Mouse (Mus musculus) cerebellum, adult (tissue): Measurements from ENCODE around the gene Vdr.

Source experiments
- ATAC-seq: cut with Nextera tagmentation; 2 replicates; pipeline ENCODE4 v1.9.2; 2017; ENCODE audit warnings: mild to moderate bottlenecking, moderate library complexity, mixed read lengths; ENCODE audit not compliant: insufficient number of reproducible peaks, low FRiP score, low TSS enrichment

The Vdr gene

DNA sequence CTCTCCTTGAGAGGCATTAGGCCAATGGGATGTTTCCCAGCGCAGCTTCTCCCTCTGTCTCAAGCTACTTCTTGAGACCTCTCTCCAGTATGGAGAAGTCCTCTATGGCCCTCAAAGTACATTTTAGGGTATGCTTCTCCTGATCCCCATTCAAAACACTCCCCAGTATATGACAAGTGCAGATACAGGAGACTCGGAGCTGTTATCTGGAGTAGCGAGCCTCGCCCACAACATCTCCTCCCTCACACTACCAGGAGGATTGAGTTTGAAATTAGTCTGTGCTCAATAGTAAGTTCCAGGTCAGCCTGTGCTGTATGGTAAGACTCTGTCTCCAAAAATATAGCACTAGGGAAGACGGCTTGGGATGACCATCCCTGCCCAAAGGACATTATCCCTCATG lies 59.4 kb downstream of the Vdr start:
- no peak for ATAC-seq

DNA sequence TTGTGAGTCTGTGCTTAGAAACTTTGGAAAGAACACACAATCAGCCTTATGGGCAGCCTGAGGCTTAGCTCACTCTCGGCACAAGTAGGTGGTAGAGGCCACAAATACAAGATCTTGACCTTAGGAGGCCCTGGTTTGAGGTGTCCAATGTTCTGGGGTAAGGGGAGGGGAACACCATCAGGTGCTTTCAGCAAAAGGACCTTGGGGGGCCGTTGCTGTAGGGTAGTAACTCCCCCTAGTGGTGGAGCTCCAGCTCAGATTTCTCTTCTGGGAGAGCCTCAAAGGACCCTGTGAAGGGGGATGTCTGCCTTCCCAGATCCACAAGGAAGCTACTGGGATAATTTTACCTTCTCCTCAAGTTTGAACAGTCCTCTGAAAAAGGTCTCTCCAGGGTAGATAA lies 60.0 kb downstream of the Vdr start:
- 0 out of 2 replicates have a peak, but pooled peaks have one; percentile 5 for ATAC-seq

DNA sequence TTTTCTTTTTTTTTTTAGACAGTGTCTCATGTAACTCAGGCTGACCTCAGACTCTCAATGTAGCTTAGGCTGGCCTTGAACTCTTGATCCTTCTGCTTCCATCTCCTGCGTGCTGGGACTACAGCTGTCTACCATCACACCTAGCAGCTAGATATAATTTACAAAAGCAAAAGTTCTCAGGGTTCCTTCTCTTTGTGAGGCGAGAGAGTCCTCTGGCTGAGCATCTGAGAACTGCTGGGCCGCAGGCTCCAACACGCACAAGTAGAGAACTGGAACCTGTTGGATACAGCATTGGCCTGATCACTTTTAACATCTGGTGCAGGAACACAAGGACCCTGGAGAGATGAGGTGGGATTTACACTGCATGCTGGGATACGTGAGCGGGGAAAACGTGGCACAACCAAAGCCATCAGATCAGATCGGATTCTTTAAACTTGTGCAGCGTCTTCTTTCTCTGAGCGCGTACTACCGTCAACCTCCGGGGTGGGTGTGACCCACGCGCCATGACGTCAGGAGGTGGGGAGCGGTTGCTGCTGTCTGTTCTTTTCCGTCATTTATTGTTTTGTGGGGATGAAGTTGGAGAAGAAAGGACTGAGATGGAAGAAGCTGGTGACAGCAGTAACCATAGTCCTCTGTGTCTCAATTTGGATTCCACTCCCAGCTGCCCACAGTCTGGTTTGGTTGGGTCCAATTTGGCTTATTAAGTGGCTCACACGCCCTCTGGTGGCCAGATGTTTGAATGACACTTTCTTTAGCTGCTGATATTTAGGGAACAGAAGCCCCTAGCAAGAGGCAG lies 61.1 kb downstream of the Vdr start:
- peak; percentile 77 for ATAC-seq

DNA sequence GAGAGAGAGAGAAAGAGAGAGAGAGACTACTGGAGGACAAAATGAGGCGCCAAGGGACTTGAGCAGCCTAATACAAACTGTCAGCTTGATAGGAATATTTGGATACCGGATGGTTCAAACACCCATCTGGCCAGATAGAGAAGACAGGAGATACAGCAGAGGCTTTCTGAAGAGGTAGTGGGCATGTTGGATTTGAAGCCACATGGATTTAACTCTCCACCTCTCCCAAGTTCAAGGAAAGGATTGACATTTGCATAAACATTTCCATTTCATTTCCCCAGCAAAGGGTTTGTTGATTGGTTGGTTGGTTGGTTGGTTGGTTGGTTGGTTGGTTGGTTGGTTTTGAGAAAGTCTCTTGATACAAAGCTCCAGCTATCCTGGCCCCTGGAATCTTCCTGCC lies 62.6 kb downstream of the Vdr start:
- ATAC-seq = no peak

DNA sequence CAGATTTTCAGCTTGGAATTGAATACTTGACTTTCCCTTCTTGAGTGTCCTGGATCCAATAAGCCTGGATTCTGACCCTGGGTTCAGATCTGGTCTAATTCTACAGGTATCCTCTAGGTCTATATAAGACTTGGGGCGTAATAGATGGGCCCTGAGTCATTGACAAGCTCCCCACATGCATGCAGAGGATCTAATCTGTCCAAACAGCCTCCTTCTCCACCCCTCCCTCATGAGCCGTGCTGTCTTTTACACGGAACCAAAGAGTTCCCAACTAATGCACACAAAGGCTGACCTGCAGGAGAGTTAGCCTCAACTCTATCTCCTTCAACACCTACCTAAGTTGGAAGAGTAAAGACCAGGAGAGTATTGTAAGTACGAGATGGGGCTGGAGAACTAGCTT lies 63.1 kb downstream of the Vdr start:
- ATAC-seq = no peak

DNA sequence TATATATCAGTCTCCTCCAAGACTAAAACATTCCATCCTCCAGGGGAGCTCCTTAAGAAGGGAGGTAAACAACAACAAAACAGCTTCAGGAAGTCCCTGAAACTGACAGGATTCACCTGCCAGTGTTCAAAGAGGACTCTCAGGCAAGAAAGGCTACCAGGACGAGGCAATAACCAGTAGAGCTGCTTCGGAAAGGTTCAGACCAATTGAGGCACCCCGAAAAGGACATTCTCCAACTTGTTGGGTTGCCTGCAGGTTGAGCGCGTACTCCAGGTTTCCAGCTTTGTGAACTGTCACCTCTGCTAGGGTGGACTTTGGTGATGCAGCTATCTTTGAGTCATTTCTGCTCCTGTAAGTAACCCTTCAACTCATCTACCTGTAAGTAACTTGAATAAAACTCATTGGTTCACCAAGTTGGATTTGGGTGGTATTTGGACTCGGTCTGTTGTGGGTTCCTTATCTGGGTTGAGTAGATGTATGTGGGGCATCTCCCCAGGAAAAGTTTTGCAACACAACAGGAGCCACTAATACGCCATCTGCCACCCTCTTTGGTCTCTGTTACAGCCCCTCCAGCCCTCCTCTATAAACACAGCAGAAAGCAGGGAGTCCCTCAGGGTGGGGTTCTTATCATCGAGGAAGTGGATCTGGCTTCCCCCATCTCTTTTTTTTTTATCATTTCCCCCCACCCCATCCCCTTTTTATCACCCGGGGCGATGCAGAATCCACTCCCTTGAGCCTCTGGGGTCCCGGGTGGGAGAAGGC lies 64.1 kb downstream of the Vdr start:
- no peak for ATAC-seq

DNA sequence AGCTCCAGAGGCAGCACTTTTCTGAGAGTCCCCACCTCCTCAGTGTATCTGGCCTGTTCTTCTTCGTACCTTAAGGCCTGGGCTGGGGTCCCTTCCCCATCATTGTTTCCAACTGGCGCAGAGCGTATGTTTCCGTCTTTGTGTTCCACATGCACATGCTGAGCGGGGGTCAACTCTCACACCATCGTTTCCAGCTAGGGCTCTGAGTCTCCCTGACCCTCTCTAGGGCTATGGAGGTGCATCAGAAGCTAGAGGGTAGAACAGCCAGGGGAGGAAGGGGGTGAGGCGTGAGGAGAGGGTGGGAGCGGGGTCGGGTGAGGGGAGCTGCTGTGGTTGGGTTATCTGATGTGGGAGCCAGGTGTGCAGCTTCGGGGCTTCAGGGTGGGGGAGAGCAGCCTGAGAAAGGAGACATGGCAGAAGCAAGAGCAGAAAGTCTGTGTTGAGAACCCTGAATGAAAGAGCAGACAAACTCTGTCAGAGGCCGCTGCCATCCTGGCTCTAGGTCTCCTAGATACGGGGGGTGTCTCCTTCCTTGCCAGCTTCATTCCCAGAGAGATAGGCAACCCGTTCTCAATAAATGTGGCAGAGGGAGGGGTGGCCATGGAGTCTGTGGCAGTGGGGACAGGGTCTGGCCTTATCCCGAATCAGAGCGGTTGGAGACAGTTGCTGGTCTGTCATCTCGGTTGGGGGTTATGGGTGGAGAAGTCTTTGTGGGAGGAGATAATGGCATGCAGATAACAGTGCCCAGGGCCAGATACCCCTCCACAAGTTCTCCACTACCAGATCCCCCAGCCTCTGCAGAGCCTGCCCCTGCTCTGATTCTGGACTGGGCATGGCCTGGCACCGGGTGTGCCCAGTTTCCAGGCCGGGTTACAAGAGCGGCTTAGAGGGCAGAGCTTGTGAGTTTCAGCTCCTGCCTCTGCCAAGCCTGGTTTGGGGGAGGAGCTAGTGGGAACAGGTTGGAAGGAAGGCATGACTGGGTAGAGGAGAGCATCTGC lies 66.1 kb downstream of the Vdr start, which contains the start of gene Hdac7:
Hdac7 (minus strand) TSS at position 466 of the 998 bp plus-strand sequence.
- ATAC-seq = no peak

DNA sequence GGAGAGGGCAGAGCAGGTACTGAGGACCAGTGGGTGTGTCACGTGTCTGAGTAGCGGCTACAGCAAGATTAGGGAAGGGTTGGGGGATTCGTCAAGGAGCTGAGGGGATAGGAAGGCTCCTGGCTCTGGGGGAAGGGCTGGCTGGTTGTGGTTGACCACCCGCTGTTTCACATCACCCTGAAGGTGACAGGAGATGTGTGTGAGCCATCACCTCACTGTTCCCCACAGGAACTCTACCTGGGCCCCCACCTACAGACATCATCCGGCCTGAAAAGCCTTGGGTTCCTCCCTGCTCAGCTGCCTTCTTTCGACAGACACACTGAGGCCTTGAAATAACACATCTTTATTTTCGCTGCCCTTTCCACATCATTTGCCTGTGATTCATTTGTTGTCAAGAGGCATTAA lies 67.2 kb downstream of the Vdr start:
- no peak for ATAC-seq

DNA sequence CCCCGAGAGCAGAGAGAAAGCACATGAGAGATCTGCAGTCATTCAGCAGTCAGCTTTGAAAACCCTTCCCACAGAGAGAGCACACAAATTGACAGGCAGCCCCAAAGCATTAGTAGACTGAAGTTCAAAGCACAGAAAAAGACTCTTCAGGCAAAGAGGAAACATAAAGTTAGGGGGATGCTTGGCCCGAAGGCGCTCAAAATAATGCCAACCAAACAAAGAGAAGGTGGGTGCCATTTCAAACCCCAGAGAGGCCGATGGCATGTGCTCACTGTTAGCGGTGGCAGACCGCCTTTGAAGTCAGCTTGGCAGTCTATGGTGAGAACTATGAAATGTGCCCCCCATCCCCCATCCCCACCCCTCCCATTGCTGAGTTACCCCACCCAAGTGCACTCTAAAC lies 68.4 kb downstream of the Vdr start:
- ATAC-seq = no peak

DNA sequence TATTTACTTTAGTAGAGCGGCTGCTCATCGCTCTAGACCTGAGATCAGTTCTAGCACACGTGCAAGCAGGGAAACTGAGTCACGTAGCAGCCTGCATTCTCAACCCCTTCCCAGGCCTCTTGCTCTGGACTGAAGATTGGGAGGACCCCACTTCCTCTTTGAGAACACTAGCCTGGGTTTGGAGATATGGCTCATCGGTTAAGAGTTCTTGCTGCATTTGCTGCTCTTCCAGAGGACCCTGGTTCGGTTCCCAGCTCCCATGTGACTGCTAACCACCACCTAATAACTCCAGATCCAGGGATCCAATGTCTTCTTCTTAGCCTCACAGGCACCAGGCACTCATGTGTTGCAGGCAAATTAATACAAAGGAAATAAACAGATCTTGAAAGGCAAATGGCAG lies 69.0 kb downstream of the Vdr start:
- no peak for ATAC-seq

DNA sequence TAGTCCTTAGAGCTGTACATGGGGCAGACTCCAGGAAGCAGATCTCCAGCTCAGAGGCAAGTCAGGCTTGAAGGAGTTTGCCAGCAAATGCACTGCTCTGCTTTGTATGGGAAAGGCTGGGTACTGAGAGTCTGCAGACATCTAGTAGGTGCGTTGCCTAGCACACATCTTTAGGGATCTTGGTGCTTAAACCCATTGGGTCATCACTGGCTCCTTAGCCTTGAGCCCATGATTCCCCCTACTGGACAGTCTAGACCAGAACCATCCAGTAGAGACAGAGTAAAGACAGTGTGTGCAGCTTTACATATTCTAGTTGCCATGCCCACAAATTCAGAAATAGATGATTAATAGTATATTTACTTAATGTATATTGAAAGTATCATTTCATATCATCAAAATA lies 69.6 kb downstream of the Vdr start:
- ATAC-seq = no peak

DNA sequence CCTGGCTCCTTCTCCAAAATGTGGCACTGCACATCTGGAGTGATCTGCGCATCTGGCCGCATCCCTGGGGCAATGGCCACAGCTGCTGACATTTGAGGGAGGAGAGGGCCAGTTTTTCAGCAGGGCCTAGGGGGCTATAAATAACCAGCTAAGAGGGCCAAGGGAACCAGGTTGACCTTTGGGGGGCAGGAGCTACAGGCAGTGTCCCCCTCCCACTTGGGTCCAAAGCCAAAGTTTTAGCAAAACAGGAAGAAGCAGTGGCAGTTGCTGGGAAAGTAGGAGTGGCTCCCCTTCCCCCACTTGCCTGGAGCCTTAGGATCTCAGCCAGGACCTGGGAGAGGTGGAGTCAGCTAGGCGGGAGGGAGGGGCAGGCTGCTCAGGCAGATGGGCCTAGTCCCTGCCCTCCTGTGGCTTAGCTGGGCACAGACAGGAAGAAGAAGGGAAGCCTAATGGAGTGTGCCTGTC lies 70.4 kb downstream of the Vdr start:
- no peak for ATAC-seq

DNA sequence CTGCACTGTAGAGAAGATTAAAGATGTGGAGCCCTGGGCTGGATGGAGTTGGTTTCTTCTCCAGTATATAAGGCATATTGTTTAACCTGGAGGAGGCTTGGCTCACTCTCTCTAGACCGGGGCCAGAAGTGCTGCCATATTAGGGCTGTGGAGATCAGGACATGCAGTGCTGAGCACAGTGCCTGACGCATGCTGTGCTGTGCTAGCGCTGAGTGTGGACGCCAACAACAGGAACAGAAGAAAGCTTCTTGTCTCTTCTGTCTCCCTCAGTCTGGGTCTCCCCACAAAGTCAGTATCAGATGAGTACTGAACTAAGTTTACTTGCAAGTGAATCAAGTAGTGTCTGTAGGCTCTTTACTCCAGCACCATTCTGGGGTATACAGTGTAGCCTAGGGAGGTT lies 71.0 kb downstream of the Vdr start:
- no peak for ATAC-seq

DNA sequence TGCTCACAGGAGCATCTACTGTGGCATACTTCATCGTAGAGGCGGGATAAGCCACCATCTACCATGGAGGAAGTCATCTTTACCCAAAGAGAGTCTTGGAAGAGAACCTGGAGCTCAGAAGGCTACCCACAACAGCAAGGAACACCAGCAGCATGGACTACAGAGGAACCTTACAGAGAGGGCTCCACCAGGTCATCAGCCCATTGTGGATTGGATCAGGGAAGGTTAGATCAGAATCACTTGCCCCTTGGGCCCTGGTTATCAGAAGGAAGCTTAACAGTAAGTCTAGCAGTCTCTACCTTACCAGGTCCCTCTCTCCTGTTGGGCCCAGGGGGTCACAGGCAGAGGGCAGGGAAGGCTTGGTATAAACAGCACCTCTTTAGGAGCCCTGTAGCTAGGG lies 71.4 kb downstream of the Vdr start:
- ATAC-seq = no peak

DNA sequence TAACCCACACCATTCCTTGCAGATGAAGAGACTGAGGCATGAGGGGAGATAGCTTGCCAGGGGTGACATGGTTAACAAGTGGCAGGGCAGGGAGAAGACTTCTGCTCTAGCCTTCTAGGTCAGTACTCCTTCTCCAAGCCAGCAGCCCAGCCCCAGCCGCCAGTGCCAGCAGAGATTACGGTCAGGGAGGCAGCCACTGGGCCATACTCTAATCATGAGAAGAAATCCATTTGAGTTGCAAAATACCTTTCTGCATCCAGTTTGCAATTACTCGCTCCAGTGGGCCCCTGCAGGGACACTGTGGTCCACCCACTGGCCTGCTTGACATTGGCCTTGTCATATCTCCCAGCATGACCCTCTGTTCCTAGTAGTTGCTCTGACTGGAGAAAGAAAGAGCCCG lies 72.0 kb downstream of the Vdr start:
- ATAC-seq = no peak

DNA sequence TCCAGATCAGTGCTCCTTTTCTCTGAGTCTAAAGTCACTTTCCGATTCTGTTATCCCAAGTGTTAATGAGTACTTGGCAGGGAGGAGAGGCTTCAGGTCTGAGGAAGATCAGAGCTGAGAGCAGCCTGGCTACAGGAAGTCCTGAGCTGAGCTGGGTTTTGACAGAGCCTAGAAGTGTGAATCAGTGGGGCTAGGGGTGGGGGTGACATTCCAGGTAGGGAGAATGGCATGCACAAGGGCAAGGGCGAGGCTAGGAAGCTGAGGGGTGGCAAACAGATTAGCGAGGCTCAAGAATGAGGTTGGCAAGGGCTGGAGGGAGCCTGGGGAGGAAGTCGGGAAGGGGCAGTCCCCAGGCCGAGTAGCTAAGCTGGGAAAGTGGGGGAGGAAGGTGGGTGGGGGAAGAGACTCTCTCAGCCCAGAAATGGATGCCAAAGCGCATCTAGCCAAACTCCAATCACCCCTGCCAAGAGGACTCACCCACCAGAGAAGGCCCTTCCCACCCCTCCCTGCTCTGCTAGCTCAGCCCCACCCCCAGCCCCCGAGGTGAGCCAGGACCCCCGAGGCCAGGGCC lies 72.9 kb downstream of the Vdr start:
- ATAC-seq = no peak

DNA sequence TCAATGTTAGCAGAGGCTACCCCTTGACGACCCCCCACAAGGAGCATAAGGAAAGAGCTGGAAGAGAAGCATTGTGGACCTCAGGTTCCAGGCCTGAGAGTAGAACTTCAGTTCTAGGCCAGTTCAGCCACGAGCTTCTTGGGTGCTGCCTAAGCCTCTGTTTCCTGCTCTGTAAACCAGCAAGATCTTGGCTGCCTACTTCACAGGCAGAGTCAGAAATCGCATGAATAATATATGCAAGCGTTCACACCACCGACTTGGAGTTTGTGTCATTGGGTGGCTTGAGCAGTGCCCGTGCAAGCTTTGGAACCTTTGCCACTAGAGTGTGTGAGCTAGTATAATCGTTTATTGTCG lies 73.6 kb downstream of the Vdr start:
- ATAC-seq = no peak

DNA sequence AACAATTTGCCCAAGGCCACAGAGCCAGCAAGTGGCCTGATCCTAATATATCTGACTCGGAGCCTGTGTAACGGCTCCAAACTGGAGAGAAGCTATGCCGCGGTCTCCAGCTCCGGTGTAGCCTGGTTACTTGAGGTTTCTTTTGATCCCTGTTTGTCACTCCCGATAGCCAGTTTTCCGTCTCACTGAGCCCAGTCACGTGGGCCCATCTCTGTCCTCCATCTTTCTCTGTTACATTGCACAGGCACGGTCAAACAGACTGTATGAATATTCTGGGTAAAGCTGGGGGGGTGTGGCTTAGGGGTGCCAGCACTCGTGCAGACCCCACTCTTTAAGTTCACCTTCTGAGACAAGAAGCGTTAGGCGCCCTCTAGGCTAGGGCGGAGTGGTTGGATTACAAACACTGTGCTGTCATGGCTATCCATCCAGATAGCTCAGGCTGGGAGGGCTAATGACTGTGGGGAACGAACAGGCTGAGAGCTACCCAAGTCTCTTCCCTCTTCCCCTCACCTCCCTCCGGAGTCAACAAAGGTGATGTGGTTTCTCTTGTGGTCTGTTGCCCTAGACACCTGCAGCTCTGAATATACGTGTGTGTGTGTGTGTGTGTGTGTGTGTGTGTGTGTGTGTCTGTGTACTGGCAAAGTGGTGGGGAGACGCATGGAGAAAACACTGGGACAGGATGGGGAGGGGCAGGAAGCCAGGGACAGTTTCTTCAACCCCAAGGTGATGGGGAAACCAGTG lies 74.1 kb downstream of the Vdr start:
- no peak for ATAC-seq

DNA sequence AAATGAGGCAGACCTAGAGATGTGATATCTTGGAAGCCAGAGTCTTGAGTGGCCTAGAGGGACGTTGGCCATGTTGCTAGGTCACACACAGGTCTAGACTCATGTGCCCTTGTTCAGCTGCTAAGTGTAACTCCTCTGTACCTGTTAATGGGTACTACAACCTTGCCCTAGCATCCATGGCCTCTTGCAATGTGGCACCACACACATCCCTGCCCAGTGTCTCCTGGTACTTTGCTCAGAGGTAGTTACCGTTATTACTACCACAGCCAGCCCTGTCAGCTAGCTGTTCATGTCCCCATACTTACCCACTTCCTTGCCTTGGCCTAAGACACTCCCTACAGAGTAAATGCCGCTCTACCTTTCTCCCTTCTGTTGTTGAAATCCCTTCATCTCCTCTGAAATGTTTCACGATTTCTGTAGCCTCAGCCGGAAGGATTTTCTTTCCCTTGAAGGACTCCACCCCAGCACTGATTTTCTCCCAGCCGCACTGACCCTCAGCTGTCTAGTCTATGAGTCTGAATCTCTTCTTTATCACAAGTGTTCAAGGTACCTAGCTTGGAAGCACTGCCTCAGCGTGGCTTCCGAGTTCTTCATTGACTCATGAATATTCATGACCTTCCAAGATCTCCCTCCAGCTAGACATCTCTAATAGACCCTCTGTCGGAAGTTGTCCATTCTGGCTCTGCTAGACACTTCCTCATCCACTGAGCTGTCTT lies 77.5 kb downstream of the Vdr start:
- no peak for ATAC-seq
